Mouse (Mus musculus) embryonic stem cell, embryonic (primary cell): Measurements from ENCODE around the gene Kti12.

Experiments used
- CTCF ChIA-PET, 4 experiments: fragments of 300-600 bp in 2 of 4; fragments of 350-600 bp in 2 of 4; sonication (Branson Sonifier 250); formaldehyde crosslinking; loops; one replicate each; lab custom pipeline; 2022; ENCODE audit warnings: inconsistent platforms in 2 of 4; lab: Charles Lee
- POLR2A ChIA-PET, 4 experiments: fragments of 300-600 bp in 2 of 4; fragments of 350-600 bp in 2 of 4; sonication (Branson Sonifier 250); formaldehyde crosslinking; loops; one replicate each; lab custom pipeline; 2022; ENCODE audit warnings: antibody characterized with exemption in 4 of 4, inconsistent platforms in 1 of 4; lab: Charles Lee

Gene Kti12

DNA sequence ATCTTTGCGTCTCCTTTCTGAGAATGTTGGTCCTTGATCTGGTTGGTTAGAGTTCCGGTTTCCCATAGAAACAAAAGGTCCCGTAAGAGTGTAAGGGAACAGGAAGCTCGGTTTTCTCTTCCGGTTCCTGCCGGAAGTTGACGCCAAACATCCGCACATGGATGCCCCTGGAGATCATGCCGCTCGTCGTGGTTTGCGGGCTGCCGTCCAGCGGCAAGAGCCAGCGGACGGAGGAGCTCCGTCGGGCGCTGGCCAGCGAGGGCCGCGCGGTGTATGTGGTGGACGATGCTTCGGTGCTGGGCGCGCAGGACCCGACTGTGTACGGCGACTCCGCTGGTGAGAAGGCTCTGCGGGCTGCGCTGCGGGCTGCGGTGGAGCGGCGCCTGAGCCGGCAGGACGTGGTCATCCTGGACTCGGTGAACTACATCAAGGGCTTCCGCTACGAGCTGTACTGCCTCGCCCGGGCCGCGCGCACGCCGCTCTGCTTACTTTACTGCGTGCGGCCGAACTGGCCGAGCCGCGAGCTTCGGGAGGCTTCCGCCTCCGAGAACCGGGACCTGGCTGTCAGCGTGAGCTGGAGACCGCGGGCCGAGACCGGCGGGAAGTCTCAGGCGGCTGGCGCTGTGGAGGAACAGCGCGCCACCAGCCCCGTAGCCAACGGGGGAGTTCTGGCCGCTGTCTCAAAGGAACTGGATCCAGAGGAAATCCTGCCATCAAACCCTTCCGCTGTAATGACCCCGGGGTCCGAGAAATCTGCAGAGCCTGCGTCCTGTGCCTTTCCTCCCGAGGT, at the start of gene Kti12:
Gene Kti12 (plus strand): TSS at position 71 of the 790 bp plus-strand sequence.
- CTCF ChIA-PET: interaction anchor here in 2 of 4 experiments (0.6 to 1.5 kb wide), 3 partner anchors 22 to 430 kb away, joined by 3 to 4 read pairs (median 3); no protein-coding TSS in a partner anchor
- POLR2A ChIA-PET: interaction anchor here (0.7 to 9.1 kb wide), 27 partner anchors 9 to 354 kb away, joined by 3 to 199 read pairs (median 4); partner anchors contain the start of genes Btf3l4 (in 4 of the 4), Txndc12 (in 4 of the 4), Cc2d1b (in 1 of the 4) and Orc1 (in 1 of the 4)

DNA sequence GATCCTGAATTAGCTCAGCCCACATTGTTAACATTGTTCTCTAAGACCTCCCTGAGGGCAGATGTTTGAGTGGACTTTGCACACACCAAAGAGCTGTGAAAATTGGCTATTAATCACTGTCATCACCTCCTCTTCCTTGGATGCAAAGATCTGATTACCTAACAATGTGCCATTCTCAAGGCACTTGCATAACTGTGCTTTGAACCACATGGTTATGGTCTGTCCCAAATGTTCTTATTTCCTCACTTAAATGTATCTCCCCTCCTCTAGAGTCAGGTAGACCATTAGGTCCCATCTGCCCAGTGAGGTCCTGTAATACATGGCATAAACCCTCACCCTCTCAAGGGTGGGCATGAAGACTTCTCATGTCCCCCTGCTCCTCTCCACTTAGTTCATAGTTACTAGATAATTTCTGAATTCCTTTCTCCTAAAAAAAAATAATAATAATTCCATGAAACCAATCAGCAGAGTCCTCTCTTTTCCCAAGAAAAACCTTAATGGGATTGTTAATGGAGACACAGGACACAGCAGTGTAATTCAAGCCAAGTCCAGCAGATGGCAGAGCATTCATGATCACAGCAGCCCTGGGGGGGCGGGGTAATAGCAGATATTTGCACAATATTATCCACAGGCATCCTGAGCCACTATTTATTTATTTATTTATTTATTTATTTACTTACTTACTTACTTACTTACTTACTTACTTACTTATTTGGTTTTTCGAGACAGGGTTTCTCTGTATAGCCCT, 49.3 kb upstream of the Kti12 start:
- CTCF ChIA-PET: interaction anchor here in 1 of 4 experiments (0.6 to 1.1 kb wide), 3 partner anchors 11 to 136 kb away, joined by 3 to 4 read pairs (median 3); partner anchors contain the start of gene Zfyve9
- POLR2A ChIA-PET: interaction anchor here in 2 of 4 experiments (1.1 to 4.7 kb wide), 3 partner anchors 18 to 37 kb away, joined by 3 to 19 read pairs (median 13); partner anchors contain the start of genes Btf3l4 (in 1 of the 2), Txndc12 (in 1 of the 2) and Zfyve9 (in 1 of the 2)

DNA sequence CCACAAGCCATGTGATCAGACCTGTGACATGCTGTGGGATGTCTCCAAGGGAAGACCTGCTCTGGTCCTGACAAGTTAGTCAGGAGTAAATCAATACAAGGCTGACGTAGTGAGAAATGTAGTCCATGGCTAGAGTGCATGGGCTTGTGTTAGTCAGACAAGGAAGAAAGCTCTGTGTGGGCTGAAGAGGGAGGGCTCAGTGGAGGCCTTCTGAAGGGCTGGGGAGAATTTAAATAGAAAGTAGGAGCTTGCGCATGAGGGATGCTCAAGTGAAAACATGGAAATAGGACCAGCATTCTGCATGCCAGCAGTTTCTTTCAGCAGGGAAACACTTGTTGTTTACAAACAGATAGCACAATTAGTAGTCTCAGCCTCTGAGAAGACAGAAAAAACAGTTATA, 44.0 kb upstream of the Kti12 start:
- ChIA-PET POLR2A (interaction anchor here in 1 of 4 experiments (0.6 kb wide), 1 partner anchor 58 kb away, joined by 3 read pairs; no protein-coding TSS in a partner anchor), CTCF (no interaction called here)

- ChIA-PET POLR2A (interaction anchor here in 1 of 4 experiments (0.9 to 1.4 kb wide), 3 partner anchors 12 to 94 kb away, joined by 3 to 4 read pairs (median 3); partner anchors contain the start of gene Kti12), CTCF (interaction anchor here in 1 of 4 experiments (0.7 kb wide), 1 partner anchor 391 kb away, joined by 5 read pairs; the partner anchor contains the start of gene Osbpl9)
These were observed 36.4 kb upstream of the Kti12 start for GRCm38 (mm10) chr4:108811142-108811541.

- POLR2A ChIA-PET: interaction anchor here in 1 of 4 experiments (0.9 to 1.4 kb wide), 3 partner anchors 11 to 94 kb away, joined by 3 to 4 read pairs (median 3); partner anchors contain the start of gene Kti12
- CTCF ChIA-PET: no interaction called here
These were observed 36.0 kb upstream of the Kti12 start for GRCm38 (mm10) chr4:108811550-108811949.

GRCm38 (mm10) chr4:108825677-108826076, 21.9 kb upstream of the Kti12 start:
- ChIA-PET POLR2A (interaction anchor here in 2 of 4 experiments (0.6 to 1.3 kb wide), 3 partner anchors 11 to 733 kb away, joined by 3 to 4 read pairs (median 3); no protein-coding TSS in a partner anchor), CTCF (no interaction called here)

- CTCF ChIA-PET: no interaction called here
- POLR2A ChIA-PET: interaction anchor here in 1 of 4 experiments (1.2 to 1.3 kb wide), 2 partner anchors 11 to 44 kb away, joined by 3 read pairs; no protein-coding TSS in a partner anchor
These were observed 21.5 kb upstream of the Kti12 start for GRCm38 (mm10) chr4:108826096-108826495.

GRCm38 (mm10) chr4:108826643-108827042, 20.9 kb upstream of the Kti12 start:
- ChIA-PET CTCF (no interaction called here), POLR2A (interaction anchor here in 1 of 4 experiments (1.1 to 1.5 kb wide), 3 partner anchors 11 to 45 kb away, joined by 3 to 4 read pairs (median 3); no protein-coding TSS in a partner anchor)

DNA sequence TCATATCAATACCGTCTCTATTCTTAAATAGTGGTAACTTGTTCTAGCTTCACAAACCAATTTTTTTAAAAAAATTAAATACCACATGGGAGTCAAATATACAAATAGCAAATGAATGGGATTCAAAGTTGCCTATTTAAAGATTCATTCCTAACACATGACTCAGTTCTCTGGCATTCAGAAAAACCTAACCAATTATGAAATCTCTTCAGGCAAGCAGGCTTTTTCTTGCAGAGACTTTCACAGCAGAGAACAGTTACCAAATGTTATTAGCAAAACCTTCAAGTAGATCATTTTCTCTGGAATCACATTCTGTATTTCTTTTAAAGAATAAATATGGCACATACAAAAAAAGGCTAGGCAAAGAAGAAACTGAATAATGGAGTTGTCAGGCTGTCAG, 16.9 kb upstream of the Kti12 start:
- ChIA-PET CTCF (no interaction called here), POLR2A (interaction anchor here in 2 of 4 experiments (0.5 to 10.4 kb wide), 7 partner anchors 7 to 167 kb away, joined by 3 to 199 read pairs (median 5); partner anchors contain the start of genes A730015C16Rik (in 2 of the 2) and Kti12 (in 1 of the 2))

DNA sequence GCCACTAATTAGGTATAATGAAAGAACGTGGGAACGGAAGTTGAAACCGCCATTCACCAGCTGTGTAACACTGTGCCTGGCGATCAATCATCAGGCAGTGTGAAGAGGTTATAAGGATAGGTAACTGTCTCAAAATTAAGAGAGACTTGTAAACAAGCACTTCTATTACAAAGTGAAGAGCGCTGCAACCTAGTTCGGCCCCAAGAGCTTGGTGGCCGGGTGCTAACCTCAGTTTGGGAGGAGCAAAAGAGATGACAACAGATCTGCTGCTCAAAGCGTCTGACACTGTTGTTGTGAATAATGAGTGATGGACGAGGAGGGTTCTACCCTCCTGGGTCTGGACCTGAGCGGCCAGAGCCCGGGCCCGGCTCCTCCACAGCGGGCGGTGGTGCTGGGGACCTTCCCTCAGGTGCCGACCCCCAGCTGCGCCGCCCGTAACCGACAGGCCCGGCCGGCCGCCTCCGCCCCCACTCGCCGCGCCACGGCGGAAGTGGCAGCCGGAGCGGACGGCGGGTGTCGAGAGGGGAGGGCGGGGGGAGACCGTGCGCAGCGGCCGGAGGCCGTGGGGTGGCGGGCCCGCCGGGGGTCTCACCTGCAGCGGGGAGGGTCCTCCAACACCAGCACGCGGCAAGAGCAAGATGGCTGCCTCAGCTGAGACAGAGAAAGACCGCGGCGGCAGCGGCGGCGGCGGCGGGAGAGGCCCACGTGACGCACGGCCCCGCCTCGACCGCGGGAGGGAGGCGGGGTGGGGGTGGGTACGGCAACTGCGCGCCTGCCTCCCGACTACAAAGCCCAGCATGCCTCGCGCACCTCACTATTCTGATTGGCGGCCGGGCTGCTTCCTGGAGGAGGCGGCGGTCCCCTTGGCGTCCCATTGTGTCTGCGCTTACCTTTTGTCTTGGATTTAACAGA, 14.4 kb upstream of the Kti12 start, which contains the start of gene Btf3l4:
Gene Btf3l4 (minus strand): TSS at position 699 of the 912 bp plus-strand sequence.
- ChIA-PET POLR2A (interaction anchor here (0.6 to 10.4 kb wide), 65 partner anchors 9 to 999 kb away, joined by 3 to 199 read pairs (median 4); partner anchors contain the start of genes Kti12 (in 4 of the 4), A730015C16Rik (in 3 of the 4), Cc2d1b (in 3 of the 4) and Zfyve9 (in 3 of the 4)), CTCF (interaction anchor here in 1 of 4 experiments (0.5 to 1.1 kb wide), 3 partner anchors 37 to 284 kb away, joined by 3 to 4 read pairs (median 3); no protein-coding TSS in a partner anchor)

GRCm38 (mm10) chr4:108833828-108834114, 13.8 kb upstream of the Kti12 start:
- ChIA-PET POLR2A (interaction anchor here (0.5 to 10.4 kb wide), 58 partner anchors 10 to 1000 kb away, joined by 3 to 199 read pairs (median 4); partner anchors contain the start of genes Kti12 (in 4 of the 4), A730015C16Rik (in 3 of the 4), Cc2d1b (in 3 of the 4) and Zfyve9 (in 3 of the 4)), CTCF (interaction anchor here in 1 of 4 experiments (0.9 to 1.1 kb wide), 2 partner anchors 36 to 153 kb away, joined by 3 to 4 read pairs; no protein-coding TSS in a partner anchor)

DNA sequence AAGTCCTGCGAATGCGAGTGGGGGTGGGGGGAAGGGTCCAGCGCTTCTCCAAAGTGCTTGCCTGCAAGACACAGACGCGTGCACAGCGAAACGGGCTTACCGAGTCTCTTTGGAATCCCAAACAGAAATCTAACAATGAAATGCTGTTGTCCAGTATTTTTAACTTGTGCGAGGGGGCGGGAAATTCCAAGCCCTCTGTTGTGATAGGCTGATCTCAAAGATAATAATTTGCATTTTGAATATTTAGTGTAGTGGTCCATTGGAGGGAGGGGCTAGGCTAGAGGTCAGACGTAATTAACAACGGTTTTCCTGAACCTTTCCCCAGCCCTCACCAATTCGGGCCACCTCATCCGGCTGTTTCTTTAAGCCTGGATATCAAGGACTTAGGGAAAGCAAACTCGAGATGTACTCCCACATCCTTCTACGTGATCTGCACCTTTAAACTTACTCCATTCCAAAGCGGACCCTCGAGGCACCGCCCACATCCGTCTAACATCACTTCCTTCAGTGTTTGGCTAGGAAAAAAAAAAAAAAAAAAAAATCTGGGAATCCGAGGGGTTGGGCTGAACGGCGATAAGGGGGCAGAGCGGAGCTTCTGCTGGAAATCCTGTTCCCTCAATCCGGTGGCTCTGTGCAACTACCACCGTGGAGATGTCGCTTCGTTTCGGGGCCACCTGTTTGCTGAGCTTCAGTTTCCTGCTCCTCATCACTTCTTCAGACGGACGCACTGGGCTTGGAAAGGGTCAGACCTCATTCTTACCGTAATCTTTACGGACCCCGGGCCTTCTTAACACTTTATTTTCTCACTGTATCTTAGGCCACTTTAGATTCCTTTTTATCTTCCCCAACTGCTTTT, 13.2 kb upstream of the Kti12 start, which contains the start of gene Txndc12:
Gene Txndc12 (plus strand): TSS at position 487 of the 856 bp plus-strand sequence.
- ChIA-PET CTCF (interaction anchor here (0.7 to 1.1 kb wide), 5 partner anchors 10 to 1518 kb away, joined by 3 to 4 read pairs (median 3); no protein-coding TSS in a partner anchor), POLR2A (interaction anchor here (0.5 to 10.4 kb wide), 70 partner anchors 9 to 1000 kb away, joined by 3 to 199 read pairs (median 4); partner anchors contain the start of genes Kti12 (in 4 of the 4), A730015C16Rik (in 3 of the 4), Cc2d1b (in 3 of the 4) and Zfyve9 (in 2 of the 4))

DNA sequence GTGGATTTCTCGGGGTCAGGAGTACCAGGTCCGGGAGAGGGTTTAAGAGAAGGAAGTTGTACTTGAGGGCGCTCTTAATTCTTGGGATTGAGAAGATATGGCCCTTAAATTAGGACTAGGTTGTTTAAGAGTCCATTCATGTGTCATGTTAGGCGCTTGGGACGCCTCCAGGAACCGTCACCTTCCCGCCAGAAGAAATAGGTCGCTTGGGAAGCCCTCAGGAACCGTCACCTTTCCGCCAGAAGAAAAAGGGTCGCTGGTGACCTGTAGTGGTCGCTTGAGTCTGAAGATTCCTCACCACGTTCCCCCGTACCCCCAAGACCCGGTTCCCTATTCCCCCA, 12.6 kb upstream of the Kti12 start:
- ChIA-PET POLR2A (interaction anchor here (0.6 to 10.4 kb wide), 43 partner anchors 8 to 947 kb away, joined by 3 to 199 read pairs (median 5); partner anchors contain the start of genes Kti12 (in 4 of the 4), A730015C16Rik (in 3 of the 4), Zfyve9 (in 2 of the 4) and Cc2d1b (in 1 of the 4)), CTCF (interaction anchor here in 3 of 4 experiments (0.7 kb wide), 3 partner anchors 11 to 1517 kb away, joined by 3 to 4 read pairs (median 3); no protein-coding TSS in a partner anchor)

DNA sequence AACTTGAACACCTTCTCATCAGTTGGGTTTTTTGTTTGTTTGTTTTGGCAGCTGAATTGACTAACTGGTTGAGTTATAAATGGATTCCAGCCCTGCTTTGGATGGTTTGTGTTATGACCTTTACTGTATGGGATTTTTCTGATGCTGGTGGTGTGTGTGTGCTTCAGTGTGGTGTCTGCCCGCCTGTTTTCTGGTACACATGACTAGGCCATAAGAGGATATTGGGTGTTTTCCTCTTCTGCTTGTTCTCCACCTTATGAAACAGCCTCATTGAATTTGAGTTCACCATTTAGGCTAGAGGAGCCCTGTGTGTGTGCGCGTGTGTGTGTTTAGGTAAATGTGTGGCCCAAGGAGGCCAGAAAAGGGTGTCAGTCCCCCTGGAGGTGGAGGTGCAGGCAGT, 12.1 kb upstream of the Kti12 start:
- POLR2A ChIA-PET: interaction anchor here in 2 of 4 experiments (1.0 to 10.4 kb wide), 10 partner anchors 10 to 367 kb away, joined by 3 to 199 read pairs (median 4); partner anchors contain the start of genes A730015C16Rik (in 2 of the 2), Kti12 (in 2 of the 2) and Nrd1 (in 1 of the 2)
- CTCF ChIA-PET: no interaction called here

GRCm38 (mm10) chr4:108838031-108838430, 9.6 kb upstream of the Kti12 start:
- POLR2A ChIA-PET: interaction anchor here (0.6 to 10.4 kb wide), 10 partner anchors 7 to 441 kb away, joined by 3 to 199 read pairs (median 4); partner anchors contain the start of genes Kti12 (in 4 of the 4) and A730015C16Rik (in 3 of the 4)
- CTCF ChIA-PET: interaction anchor here in 2 of 4 experiments (0.6 to 0.8 kb wide), 3 partner anchors 147 to 794 kb away, joined by 3 to 5 read pairs (median 3); no protein-coding TSS in a partner anchor
